Mouse (Mus musculus): Measurements from ENCODE around the gene Acbd6. TPM values are rescaled to one million over a fixed set of nuclear protein-coding genes. Genes with fewer than 3 reads are reported as not detected.

Acbd6 gene
- total and polyA plus RNA-seq, 3 experiments: 102 to 270 (median 145) TPM

- no peaks in the 10 kb centered on the region for H3K27me3 ChIP-seq (ENCODE audit: control insufficient read depth in 1 of 2, insufficient read depth in 2 of 2, low read length in 2 of 2)
- peaks cover 5 to 17% of the 10 kb centered on the region in 2 experiments for H3K4me1 ChIP-seq (ENCODE audit: control insufficient read depth in 1 of 2, insufficient read depth in 2 of 2, low read length in 2 of 2)
- no peak for TF ChIP-seq CHD1 (IDR thresholded peaks at IDR 0.05; ENCODE audit: low read depth, low read length)
- no peak for TF ChIP-seq MEF2A (IDR thresholded peaks at IDR 0.05; ENCODE audit: extremely low read depth, insufficient replicate concordance, low read depth, low read length, poor library complexity, severe bottlenecking)
- TF ChIP-seq TAL1 (IDR thresholded peaks at IDR 0.05; ENCODE audit: low read length): no peak
- no peak for TF ChIP-seq ZNF384 (IDR thresholded peaks at IDR 0.05; ENCODE audit: low read depth, low read length)
- TF ChIP-seq ZC3H11A (IDR thresholded peaks at IDR 0.05; ENCODE audit: low read depth, low read length): no peak
- no peak for TF ChIP-seq ELF1 (IDR thresholded peaks at IDR 0.05; ENCODE audit: low read depth, low read length)
- TF ChIP-seq JUND (IDR thresholded peaks at IDR 0.05; ENCODE audit: low read depth, low read length): no peak
- TF ChIP-seq TCF12 (IDR thresholded peaks at IDR 0.05; ENCODE audit: low read depth, low read length): no peak
- TF ChIP-seq GABPA (IDR thresholded peaks at IDR 0.05; ENCODE audit: low read depth, low read length): no peak
- no peak for TF ChIP-seq ZKSCAN1 (IDR thresholded peaks at IDR 0.05; ENCODE audit: low read depth, low read length)
- no peak for TF ChIP-seq CTCF (IDR thresholded peaks at IDR 0.05 in 2 of 3, conservative IDR thresholded peaks at IDR 0.05 in 1 of 3; ENCODE audit: control insufficient read depth in 1 of 3, insufficient read depth in 1 of 3, low read depth in 2 of 3, low read length in 3 of 3, poor library complexity in 1 of 3, severe bottlenecking in 1 of 3)
- TF ChIP-seq RCOR1 (IDR thresholded peaks at IDR 0.05; ENCODE audit: low read depth, low read length): no peak
- no peak for TF ChIP-seq E2F4 (IDR thresholded peaks at IDR 0.05; ENCODE audit: borderline replicate concordance, low read depth, low read length)
- no peak for TF ChIP-seq BHLHE40 (IDR thresholded peaks at IDR 0.05; ENCODE audit: borderline replicate concordance, low read depth, low read length)
- no peak for TF ChIP-seq KAT2A (conservative IDR thresholded peaks at IDR 0.05; ENCODE audit: low read depth, low read length)
- TF ChIP-seq CHD2 (IDR thresholded peaks at IDR 0.05; ENCODE audit: low read length): no peak
- no peak for TF ChIP-seq MYC (IDR thresholded peaks at IDR 0.05; ENCODE audit: low read depth, low read length)
- no peak for TF ChIP-seq POLR2AphosphoS2 (IDR thresholded peaks at IDR 0.05; ENCODE audit: low read length)
- peaks cover 0 to 11% of the 10 kb centered on the region in 2 experiments; a peak in 2 of 4 replicates for H3K36me3 ChIP-seq (ENCODE audit: control insufficient read depth in 1 of 2, insufficient read depth in 2 of 2, low read length in 2 of 2)
- no peak overlapping the region for H3K4me3 ChIP-seq (ENCODE audit: control insufficient read depth in 1 of 2, insufficient read depth in 1 of 2, low read depth in 2 of 2, low read length in 2 of 2)
- H3K9ac ChIP-seq (ENCODE audit: control insufficient read depth, low read depth, low read length, poor library complexity, severe bottlenecking): no peak overlapping the region
- no peak for DNase-seq (ENCODE audit: low read depth, low spot score)
- H3K27ac ChIP-seq (ENCODE audit: control insufficient read depth, low read depth, low read length): no peak overlapping the region
- H3K9me3 ChIP-seq (replicated peaks; ENCODE audit: insufficient read depth, low read length): no peaks in the 10 kb centered on the region
- no peaks in the 10 kb centered on the region for H3K79me2 ChIP-seq (ENCODE audit: control insufficient read depth, insufficient read depth, low read length, poor library complexity)
These were observed 31.7 kb upstream of the Acbd6 start for GRCm38 (mm10) chr1:155526176-155526575.

- H3K79me2 ChIP-seq (ENCODE audit: control insufficient read depth, insufficient read depth, low read length, poor library complexity): no peaks in the 10 kb centered on the region
- no peak for TF ChIP-seq GABPA (IDR thresholded peaks at IDR 0.05; ENCODE audit: low read depth, low read length)
- TF ChIP-seq JUND (IDR thresholded peaks at IDR 0.05; ENCODE audit: low read depth, low read length): no peak
- TF ChIP-seq POLR2AphosphoS2 (IDR thresholded peaks at IDR 0.05; ENCODE audit: low read length): no peak
- TF ChIP-seq UBTF (IDR thresholded peaks at IDR 0.05; ENCODE audit: borderline replicate concordance, insufficient read depth, low read depth, low read length): no peak
- no peak for TF ChIP-seq E2F4 (IDR thresholded peaks at IDR 0.05; ENCODE audit: borderline replicate concordance, low read depth, low read length)
- no peak for TF ChIP-seq HCFC1 (IDR thresholded peaks at IDR 0.05; ENCODE audit: low read depth, low read length)
- TF ChIP-seq TBP (IDR thresholded peaks at IDR 0.05; ENCODE audit: low read depth, low read length): no peak
- TF ChIP-seq MEF2A (IDR thresholded peaks at IDR 0.05; ENCODE audit: extremely low read depth, insufficient replicate concordance, low read depth, low read length, poor library complexity, severe bottlenecking): no peak
- no peak for TF ChIP-seq MAFK (IDR thresholded peaks at IDR 0.05; ENCODE audit: borderline replicate concordance, low read depth, low read length)
- TF ChIP-seq MAZ (IDR thresholded peaks at IDR 0.05; ENCODE audit: low read depth, low read length): no peak
- no peak for TF ChIP-seq CTCF (IDR thresholded peaks at IDR 0.05 in 2 of 3, conservative IDR thresholded peaks at IDR 0.05 in 1 of 3; ENCODE audit: control insufficient read depth in 1 of 3, insufficient read depth in 1 of 3, low read depth in 2 of 3, low read length in 3 of 3, poor library complexity in 1 of 3, severe bottlenecking in 1 of 3)
- TF ChIP-seq BHLHE40 (IDR thresholded peaks at IDR 0.05; ENCODE audit: borderline replicate concordance, low read depth, low read length): no peak
- TF ChIP-seq RCOR1 (IDR thresholded peaks at IDR 0.05; ENCODE audit: low read depth, low read length): no peak
- no peak for TF ChIP-seq KAT2A (conservative IDR thresholded peaks at IDR 0.05; ENCODE audit: low read depth, low read length)
- TF ChIP-seq CHD2 (IDR thresholded peaks at IDR 0.05; ENCODE audit: low read length): no peak
- no peaks in the 10 kb centered on the region for H3K27me3 ChIP-seq (ENCODE audit: control insufficient read depth in 1 of 2, insufficient read depth in 2 of 2, low read length in 2 of 2)
- H3K36me3 ChIP-seq (ENCODE audit: control insufficient read depth in 1 of 2, insufficient read depth in 2 of 2, low read length in 2 of 2): peaks cover 0 to 11% of the 10 kb centered on the region in 2 experiments; a peak in 2 of 4 replicates
- H3K4me1 ChIP-seq (ENCODE audit: control insufficient read depth in 1 of 2, insufficient read depth in 2 of 2, low read length in 2 of 2): peaks cover 5 to 17% of the 10 kb centered on the region in 2 experiments
- no peaks in the 10 kb centered on the region for H3K9me3 ChIP-seq (replicated peaks; ENCODE audit: insufficient read depth, low read length)
- H3K9ac ChIP-seq (ENCODE audit: control insufficient read depth, low read depth, low read length, poor library complexity, severe bottlenecking): no peak overlapping the region
- peak; percentile 19 for DNase-seq (ENCODE audit: low read depth, low spot score)
- H3K4me3 ChIP-seq (ENCODE audit: control insufficient read depth in 1 of 2, insufficient read depth in 1 of 2, low read depth in 2 of 2, low read length in 2 of 2): no peak overlapping the region; a peak in 1 of 4 replicates
- H3K27ac ChIP-seq (ENCODE audit: control insufficient read depth, low read depth, low read length): no peak overlapping the region
These were observed 30.7 kb upstream of the Acbd6 start for GRCm38 (mm10) chr1:155527027-155527786.
